Mouse (Mus musculus) neutrophil, adult 83 days (primary cell): Measurements from ENCODE around the gene Grm4. TPM values are rescaled to one million over a fixed set of nuclear protein-coding genes. Genes with fewer than 3 reads are reported as not detected.

Source experiments
- total RNA-seq, 2 experiments: library from RNA; stranded (reverse); gene quantifications; one replicate each; pipeline ENCODE4 v1.2.4; 2023

The Grm4 gene
- total RNA-seq, result not detected

DNA sequence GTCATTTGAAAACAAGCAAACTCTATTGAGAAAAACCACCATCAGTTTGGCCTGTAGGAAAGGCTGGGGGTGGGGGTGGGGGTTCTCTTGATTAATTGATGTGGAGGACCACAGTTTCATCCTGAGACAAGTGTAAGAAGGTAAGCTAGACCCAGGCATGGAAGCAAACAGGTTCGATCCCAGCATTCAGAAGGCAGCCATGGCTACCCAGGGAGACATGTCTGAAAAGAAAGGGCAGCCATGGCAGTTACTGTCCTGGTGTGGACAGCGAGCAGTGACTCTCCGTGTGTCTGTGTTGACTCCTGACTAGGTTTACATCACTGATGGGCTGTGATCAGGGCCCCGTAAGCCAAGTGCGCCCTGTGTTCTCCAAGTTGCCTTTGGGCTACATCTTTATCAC, at the start of gene Grm4:
Grm4 (minus strand) TSS at position 101 of the 400 bp plus-strand sequence.

DNA sequence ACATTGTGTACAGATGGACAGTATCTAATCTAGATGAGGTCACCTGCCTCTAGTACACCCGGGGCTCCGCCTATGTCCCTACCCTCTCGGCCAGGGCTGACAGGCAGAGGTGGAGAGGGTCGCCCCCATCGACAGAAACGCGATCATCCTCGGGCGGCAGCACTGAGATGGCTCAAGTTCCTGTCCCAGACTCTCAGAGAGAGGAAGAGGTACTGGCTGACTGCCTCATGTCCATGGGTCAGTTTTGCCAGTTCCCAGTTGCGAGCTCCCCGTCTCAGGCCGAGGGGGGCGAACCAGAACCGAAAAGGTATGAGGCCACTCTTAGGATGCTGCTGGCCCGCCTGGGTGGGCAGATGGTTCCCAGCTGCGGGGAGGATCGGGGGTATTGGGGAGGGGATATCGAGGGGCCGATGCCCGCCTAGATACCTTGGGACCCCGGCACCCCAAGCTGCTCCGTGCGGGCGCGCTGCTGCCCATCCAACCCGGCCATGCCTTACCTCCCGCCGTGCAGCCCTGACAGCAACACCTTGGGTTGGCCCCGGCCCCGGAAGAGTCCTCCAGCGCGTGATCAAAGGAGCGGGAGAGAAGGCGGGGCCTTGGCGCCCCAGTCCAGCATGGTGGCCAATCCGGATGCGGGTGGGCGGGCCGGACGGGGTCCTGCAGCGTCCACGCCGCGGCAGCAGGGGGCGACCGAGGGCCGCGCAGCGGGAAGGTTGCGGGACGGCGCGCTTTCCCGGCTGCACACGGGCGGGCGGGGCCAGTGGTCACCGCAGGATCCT, 44.1 kb upstream of the Grm4 start, which contains the start of gene AI413582:
AI413582 (minus strand) TSS at position 594 of the 779 bp plus-strand sequence.

GRCm38 (mm10) chr17:27556315-27557011, 35.3 kb upstream of the Grm4 start, which contains the start of gene Hmga1:
Gene Hmga1 (plus strand): TSS chr17:27556497.

Other genes starting within 250 kb of the Grm4 start
- gene Hmga1, start 35.1 kb upstream of the Grm4 start, total RNA-seq, result 10 to 100 TPM; 64.7 to 65.3 TPM
- 10 to 100 TPM; 31.8 to 32.2 TPM for gene AI413582, start 44.4 kb upstream of the Grm4 start, total RNA-seq
- 10 to 100 TPM; 61.3 to 66.1 TPM for gene Nudt3, start 102.1 kb upstream of the Grm4 start, total RNA-seq
- gene RPS10-NUDT3, start 113.8 kb upstream of the Grm4 start, total RNA-seq, result not detected
- gene Rps10, start 115.3 kb upstream of the Grm4 start, total RNA-seq, result 100 to 1,000 TPM; 775 to 841 TPM
- under 1 TPM in 1 of 2 experiments, not detected in 1; 0.13 TPM for gene Pacsin1, start 134.1 kb upstream of the Grm4 start, total RNA-seq
- gene Spdef, start 207.6 kb upstream of the Grm4 start, total RNA-seq, result not detected